Mouse (Mus musculus): Measurements from ENCODE around the gene Klc3. TPM values are rescaled to one million over a fixed set of nuclear protein-coding genes. Genes with fewer than 3 reads are reported as not detected.
A peak's percentile ranks its signal among the peaks of the same experiment; 100 is the strongest.

The Klc3 gene
- polyA plus RNA-seq, 1 experiment from 2014 or later, result 2.8 TPM

GRCm38 (mm10) chr7:19375368-19375767, 28.5 kb downstream of the Klc3 start:
- 0 out of 2 replicates have a peak, but pooled peaks have one; percentile 25 for ATAC-seq (ENCODE audit: low FRiP score)
- Histone ChIP-seq H3K27me3 (no peaks in the 10 kb centered on the region), H3K4me2 (no peak overlapping the region), H3K27ac (no peak overlapping the region), H3K4me1 (no peaks in the 10 kb centered on the region; the same call in 1 of the 2 replicates), H3K4me3 (replicated peaks) (no peak overlapping the region), H3K9ac (no peak overlapping the region), H3K36me3 (replicated peaks) (peaks cover 6% of the 10 kb centered on the region; the same call in 1 of the 2 replicates), H3K9me3 (no peaks in the 10 kb centered on the region)
- 83% methylated on average over 18 of the region's 18 CpGs for WGBS

- Histone ChIP-seq H3K9ac (no peak overlapping the region), H3K27ac (no peak overlapping the region), H3K4me1 (peaks cover 7% of the 10 kb centered on the region), H3K9me3 (no peaks in the 10 kb centered on the region), H3K4me3 (replicated peaks) (no peak overlapping the region), H3K36me3 (replicated peaks) (peaks cover 6% of the 10 kb centered on the region), H3K27me3 (peaks cover 16% of the 10 kb centered on the region), H3K4me2 (no peak overlapping the region)
- ATAC-seq (ENCODE audit: low FRiP score), result no peak
- WGBS, result 93% methylated on average over 2 of the region's 2 CpGs
Observed at GRCm38 (mm10) chr7:19373367-19373766, 30.5 kb downstream of the Klc3 start.

- 11% methylated on average over 46 of the region's 46 CpGs for WGBS
- H3K27ac ChIP-seq, result no peak overlapping the region
Observed at GRCm38 (mm10) chr7:19369823-19370425, 34.0 kb downstream of the Klc3 start.

GRCm38 (mm10) chr7:19368380-19368779, 35.5 kb downstream of the Klc3 start:
- H3K4me1 ChIP-seq, result peaks cover 15% of the 10 kb centered on the region
- no peaks in the 10 kb centered on the region for H3K9me3 ChIP-seq
- ATAC-seq (ENCODE audit: low FRiP score), result no peak
- no peak overlapping the region for H3K27ac ChIP-seq
- 21% methylated on average over 16 of the region's 16 CpGs for WGBS
- H3K27me3 ChIP-seq, result peaks cover 21% of the 10 kb centered on the region
- H3K4me3 ChIP-seq (replicated peaks), result no peak overlapping the region
- no peak overlapping the region for H3K9ac ChIP-seq
- no peak overlapping the region for H3K4me2 ChIP-seq
- H3K36me3 ChIP-seq (replicated peaks), result no peaks in the 10 kb centered on the region; the same call in 1 of the 2 replicates

More at GRCm38 (mm10) chr7:19369823-19370425, 34.0 kb downstream of the Klc3 start:
- peaks cover 8% of the 10 kb centered on the region for H3K4me1 ChIP-seq
- no peaks in the 10 kb centered on the region; the same call in 1 of the 2 replicates for H3K36me3 ChIP-seq (replicated peaks)
- peak overlapping the region; percentile 69 for H3K9ac ChIP-seq
- peak overlapping the region; percentile 80 for H3K4me2 ChIP-seq
- H3K9me3 ChIP-seq, result no peaks in the 10 kb centered on the region
- ATAC-seq (ENCODE audit: low FRiP score), result peak; percentile 89
- H3K4me3 ChIP-seq (replicated peaks), result peak overlapping the region; percentile 47
- H3K27me3 ChIP-seq, result peaks cover 18% of the 10 kb centered on the region

- 80% methylated on average over 4 of the region's 4 CpGs for WGBS
- Histone ChIP-seq H3K4me1 (peaks cover 36% of the 10 kb centered on the region), H3K36me3 (replicated peaks) (no peaks in the 10 kb centered on the region; the same call in 1 of the 2 replicates), H3K9me3 (no peaks in the 10 kb centered on the region), H3K4me2 (no peak overlapping the region), H3K27me3 (peaks cover 34% of the 10 kb centered on the region), H3K27ac (no peak overlapping the region), H3K9ac (no peak overlapping the region), H3K4me3 (replicated peaks) (no peak overlapping the region)
- ATAC-seq (ENCODE audit: low FRiP score), result no peak
Observed at GRCm38 (mm10) chr7:19365376-19365775, 38.5 kb downstream of the Klc3 start.

- Histone ChIP-seq H3K4me1 (peaks cover 38% of the 10 kb centered on the region), H3K27me3 (peaks cover 23% of the 10 kb centered on the region), H3K4me2 (no peak overlapping the region), H3K9me3 (no peaks in the 10 kb centered on the region), H3K9ac (no peak overlapping the region; the same call in 1 of the 2 replicates), H3K4me3 (replicated peaks) (no peak overlapping the region), H3K36me3 (replicated peaks) (no peaks in the 10 kb centered on the region; the same call in 1 of the 2 replicates), H3K27ac (no peak overlapping the region)
- WGBS, result 3% methylated on average over 18 of the region's 18 CpGs
- no peak for ATAC-seq (ENCODE audit: low FRiP score)
Observed at GRCm38 (mm10) chr7:19363881-19364280, 40.0 kb downstream of the Klc3 start.

GRCm38 (mm10) chr7:19362276-19362675, 41.6 kb downstream of the Klc3 start:
- peak overlapping the region; percentile 66 for H3K4me3 ChIP-seq (replicated peaks)
- 23% methylated on average over 4 of the region's 4 CpGs for WGBS

GRCm38 (mm10) chr7:19361720-19362119, 42.2 kb downstream of the Klc3 start:
- 0 out of 2 replicates have a peak overlapping the region, but pooled peaks have one; percentile 8 for H3K27ac ChIP-seq
- ATAC-seq (ENCODE audit: low FRiP score), result no peak

More at GRCm38 (mm10) chr7:19362276-19362675, 41.6 kb downstream of the Klc3 start:
- no peak overlapping the region for H3K9ac ChIP-seq
- H3K27me3 ChIP-seq, result peaks cover 16% of the 10 kb centered on the region
- peaks cover 5% of the 10 kb centered on the region for H3K36me3 ChIP-seq (replicated peaks)
- H3K4me2 ChIP-seq, result no peak overlapping the region
- H3K9me3 ChIP-seq, result no peaks in the 10 kb centered on the region
- H3K27ac ChIP-seq, result 0 out of 2 replicates have a peak overlapping the region, but pooled peaks have one; percentile 8
- no peak for ATAC-seq (ENCODE audit: low FRiP score)
- H3K4me1 ChIP-seq, result peaks cover 46% of the 10 kb centered on the region

GRCm38 (mm10) chr7:19360944-19361343, 43.0 kb downstream of the Klc3 start:
- WGBS, result under 1% methylated on average over 27 of the region's 27 CpGs
- Histone ChIP-seq H3K27me3 (peaks cover 16% of the 10 kb centered on the region), H3K27ac (no peak overlapping the region), H3K9me3 (no peaks in the 10 kb centered on the region), H3K4me1 (peaks cover 46% of the 10 kb centered on the region), H3K9ac (peak overlapping the region; percentile 73), H3K4me2 (peak overlapping the region; percentile 97), H3K4me3 (replicated peaks) (peak overlapping the region; percentile 66), H3K36me3 (replicated peaks) (peaks cover 18% of the 10 kb centered on the region)
- ATAC-seq (ENCODE audit: low FRiP score), result peak; percentile 73

More at GRCm38 (mm10) chr7:19361720-19362119, 42.2 kb downstream of the Klc3 start:
- Histone ChIP-seq H3K4me3 (replicated peaks) (peak overlapping the region; percentile 66), H3K27me3 (peaks cover 16% of the 10 kb centered on the region), H3K4me2 (peak overlapping the region; percentile 97), H3K9me3 (no peaks in the 10 kb centered on the region), H3K36me3 (replicated peaks) (peaks cover 10% of the 10 kb centered on the region), H3K9ac (0 out of 2 replicates have a peak overlapping the region, but pooled peaks have one; percentile 73), H3K4me1 (peaks cover 46% of the 10 kb centered on the region)
- WGBS, result 10% methylated on average over 16 of the region's 16 CpGs

GRCm38 (mm10) chr7:19359892-19360641, 43.8 kb downstream of the Klc3 start:
- Histone ChIP-seq H3K36me3 (replicated peaks) (peaks cover 25% of the 10 kb centered on the region), H3K4me3 (replicated peaks) (peak overlapping the region; percentile 66), H3K9me3 (no peaks in the 10 kb centered on the region), H3K4me2 (peak overlapping the region; percentile 97), H3K27ac (no peak overlapping the region), H3K9ac (peak overlapping the region; percentile 73), H3K4me1 (peaks cover 46% of the 10 kb centered on the region), H3K27me3 (peaks cover 16% of the 10 kb centered on the region)
- WGBS, result under 1% methylated on average over 45 of the region's 45 CpGs
- ATAC-seq (ENCODE audit: low FRiP score), result peak; percentile 78

GRCm38 (mm10) chr7:19359299-19359891, 44.5 kb downstream of the Klc3 start, which contains the start of the genes Cd3eap and Ppp1r13l:
Gene Cd3eap (minus strand): TSS chr7:19359483.
Gene Ppp1r13l (plus strand): TSS chr7:19359749.
- Histone ChIP-seq H3K9ac (peak within 1 kb of the TSS; percentile 73), H3K4me1 (peaks cover 46% of the 10 kb centered on the region), H3K27me3 (peaks cover 16% of the 10 kb centered on the region), H3K9me3 (no peaks in the 10 kb centered on the region), H3K36me3 (replicated peaks) (peaks cover 31% of the 10 kb centered on the region), H3K27ac (peak within 1 kb of the TSS; percentile 47; the same call in 1 of the 2 replicates), H3K4me3 (replicated peaks) (peak within 1 kb of the TSS; percentile 66), H3K4me2 (peak within 1 kb of the TSS; percentile 97)
- ATAC-seq (ENCODE audit: low FRiP score), result peak; percentile 77
- under 1% methylated on average over 31 of the region's 31 CpGs for WGBS

- 23% methylated on average over 13 of the region's 13 CpGs for WGBS
- peak overlapping the region; percentile 73 for H3K9ac ChIP-seq
- H3K4me1 ChIP-seq, result peaks cover 40% of the 10 kb centered on the region
- no peaks in the 10 kb centered on the region for H3K9me3 ChIP-seq
- peaks cover 38% of the 10 kb centered on the region for H3K36me3 ChIP-seq (replicated peaks)
- peaks cover 15% of the 10 kb centered on the region for H3K27me3 ChIP-seq
- peak overlapping the region; percentile 97 for H3K4me2 ChIP-seq
- no peak overlapping the region for H3K27ac ChIP-seq
- ATAC-seq (ENCODE audit: low FRiP score), result no peak
- H3K4me3 ChIP-seq (replicated peaks), result peak overlapping the region; percentile 66
Observed at GRCm38 (mm10) chr7:19358634-19359033, 45.3 kb downstream of the Klc3 start.

Data from forebrain, embryonic 12.5 days (tissue).